Mouse (Mus musculus): Measurements from ENCODE around the gene Pcnx.

Gene Pcnx

GRCm38 (mm10) chr12:81828355-81828754 is 31.5 kb upstream of the Pcnx start:
- no peak for TF ChIP-seq POU5F1 (IDR thresholded peaks at IDR 0.05; ENCODE audit: borderline replicate concordance, low read length)
- TF ChIP-seq CTCF (conservative IDR thresholded peaks at IDR 0.05; ENCODE audit: low read length) = no peak
- no peak for TF ChIP-seq NANOG (IDR thresholded peaks at IDR 0.05; ENCODE audit: borderline replicate concordance, low read length)
- Histone ChIP-seq H3K36me3 (ENCODE audit: insufficient read depth, low read length) (no peaks in the 10 kb centered on the region), H3K4me3 (replicated peaks; ENCODE audit: low read length) (no peak overlapping the region), H3K27me3 (ENCODE audit: insufficient read depth, low read length) (no peaks in the 10 kb centered on the region), H3K9me3 (ENCODE audit: low read length) (no peaks in the 10 kb centered on the region), H3K4me1 (replicated peaks; ENCODE audit: low read depth, low read length) (no peaks in the 10 kb centered on the region)

- Histone ChIP-seq H3K36me3 (ENCODE audit: insufficient read depth, low read length) (no peaks in the 10 kb centered on the region), H3K27me3 (ENCODE audit: insufficient read depth, low read length) (0 out of 2 replicates have a peak, but pooled peaks cover 5% of the 10 kb centered on the region), H3K4me3 (replicated peaks; ENCODE audit: low read length) (no peak overlapping the region), H3K9me3 (ENCODE audit: low read length) (no peaks in the 10 kb centered on the region), H3K4me1 (replicated peaks; ENCODE audit: low read depth, low read length) (no peaks in the 10 kb centered on the region)
- no peak for TF ChIP-seq POU5F1 (IDR thresholded peaks at IDR 0.05; ENCODE audit: borderline replicate concordance, low read length)
- no peak for TF ChIP-seq CTCF (conservative IDR thresholded peaks at IDR 0.05; ENCODE audit: low read length)
- TF ChIP-seq NANOG (IDR thresholded peaks at IDR 0.05; ENCODE audit: borderline replicate concordance, low read length) = no peak
These were observed 27.6 kb upstream of the Pcnx start for GRCm38 (mm10) chr12:81832039-81832738.

GRCm38 (mm10) chr12:81833094-81833493 is 26.7 kb upstream of the Pcnx start:
- Histone ChIP-seq H3K9me3 (ENCODE audit: low read length) (no peaks in the 10 kb centered on the region), H3K4me1 (replicated peaks; ENCODE audit: low read depth, low read length) (no peaks in the 10 kb centered on the region), H3K36me3 (ENCODE audit: insufficient read depth, low read length) (no peaks in the 10 kb centered on the region), H3K4me3 (replicated peaks; ENCODE audit: low read length) (no peak overlapping the region), H3K27me3 (ENCODE audit: insufficient read depth, low read length) (0 out of 2 replicates have a peak, but pooled peaks cover 5% of the 10 kb centered on the region)
- no peak for TF ChIP-seq POU5F1 (IDR thresholded peaks at IDR 0.05; ENCODE audit: borderline replicate concordance, low read length)
- TF ChIP-seq CTCF (conservative IDR thresholded peaks at IDR 0.05; ENCODE audit: low read length) = no peak
- TF ChIP-seq NANOG (IDR thresholded peaks at IDR 0.05; ENCODE audit: borderline replicate concordance, low read length) = no peak

- Histone ChIP-seq H3K4me1 (replicated peaks; ENCODE audit: low read depth, low read length) (no peaks in the 10 kb centered on the region), H3K9me3 (ENCODE audit: low read length) (no peaks in the 10 kb centered on the region), H3K4me3 (replicated peaks; ENCODE audit: low read length) (no peak overlapping the region), H3K36me3 (ENCODE audit: insufficient read depth, low read length) (no peaks in the 10 kb centered on the region), H3K27me3 (ENCODE audit: insufficient read depth, low read length) (0 out of 2 replicates have a peak, but pooled peaks cover 5% of the 10 kb centered on the region)
- no peak for TF ChIP-seq NANOG (IDR thresholded peaks at IDR 0.05; ENCODE audit: borderline replicate concordance, low read length)
- no peak for TF ChIP-seq CTCF (conservative IDR thresholded peaks at IDR 0.05; ENCODE audit: low read length)
- TF ChIP-seq POU5F1 (IDR thresholded peaks at IDR 0.05; ENCODE audit: borderline replicate concordance, low read length) = no peak
These were observed 23.7 kb upstream of the Pcnx start for GRCm38 (mm10) chr12:81836162-81836561.

- Histone ChIP-seq H3K4me1 (replicated peaks; ENCODE audit: low read depth, low read length) (no peaks in the 10 kb centered on the region), H3K9me3 (ENCODE audit: low read length) (no peaks in the 10 kb centered on the region)
These were observed 22.4 kb upstream of the Pcnx start for GRCm38 (mm10) chr12:81837463-81837862.

GRCm38 (mm10) chr12:81839663-81840062 is 20.2 kb upstream of the Pcnx start:
- H3K36me3 ChIP-seq (ENCODE audit: insufficient read depth, low read length) = no peaks in the 10 kb centered on the region
- peaks cover 16% of the 10 kb centered on the region for H3K27me3 ChIP-seq (ENCODE audit: insufficient read depth, low read length)
- H3K9me3 ChIP-seq (ENCODE audit: low read length) = no peaks in the 10 kb centered on the region
- TF ChIP-seq POU5F1 (IDR thresholded peaks at IDR 0.05; ENCODE audit: borderline replicate concordance, low read length) (no peak), NANOG (IDR thresholded peaks at IDR 0.05; ENCODE audit: borderline replicate concordance, low read length) (no peak), CTCF (conservative IDR thresholded peaks at IDR 0.05; ENCODE audit: low read length) (no peak)
- peaks cover 8% of the 10 kb centered on the region for H3K4me1 ChIP-seq (replicated peaks; ENCODE audit: low read depth, low read length)
- H3K4me3 ChIP-seq (replicated peaks; ENCODE audit: low read length) = no peak overlapping the region

More at GRCm38 (mm10) chr12:81837463-81837862, 22.4 kb upstream of the Pcnx start:
- H3K27me3 ChIP-seq (ENCODE audit: insufficient read depth, low read length) = 0 out of 2 replicates have a peak, but pooled peaks cover 5% of the 10 kb centered on the region
- H3K36me3 ChIP-seq (ENCODE audit: insufficient read depth, low read length) = no peaks in the 10 kb centered on the region
- no peak for TF ChIP-seq NANOG (IDR thresholded peaks at IDR 0.05; ENCODE audit: borderline replicate concordance, low read length)
- no peak for TF ChIP-seq CTCF (conservative IDR thresholded peaks at IDR 0.05; ENCODE audit: low read length)
- TF ChIP-seq POU5F1 (IDR thresholded peaks at IDR 0.05; ENCODE audit: borderline replicate concordance, low read length) = no peak
- H3K4me3 ChIP-seq (replicated peaks; ENCODE audit: low read length) = no peak overlapping the region

GRCm38 (mm10) chr12:81841046-81841445 is 18.8 kb upstream of the Pcnx start:
- peaks cover 20% of the 10 kb centered on the region for H3K27me3 ChIP-seq (ENCODE audit: insufficient read depth, low read length)
- no peak overlapping the region for H3K4me3 ChIP-seq (replicated peaks; ENCODE audit: low read length)
- H3K4me1 ChIP-seq (replicated peaks; ENCODE audit: low read depth, low read length) = peaks cover 20% of the 10 kb centered on the region
- no peak for TF ChIP-seq NANOG (IDR thresholded peaks at IDR 0.05; ENCODE audit: borderline replicate concordance, low read length)
- TF ChIP-seq POU5F1 (IDR thresholded peaks at IDR 0.05; ENCODE audit: borderline replicate concordance, low read length) = no peak
- no peak for TF ChIP-seq CTCF (conservative IDR thresholded peaks at IDR 0.05; ENCODE audit: low read length)
- H3K36me3 ChIP-seq (ENCODE audit: insufficient read depth, low read length) = no peaks in the 10 kb centered on the region
- H3K9me3 ChIP-seq (ENCODE audit: low read length) = no peaks in the 10 kb centered on the region

GRCm38 (mm10) chr12:81843501-81843900 is 16.3 kb upstream of the Pcnx start:
- TF ChIP-seq CTCF (conservative IDR thresholded peaks at IDR 0.05; ENCODE audit: low read length) = no peak
- TF ChIP-seq POU5F1 (IDR thresholded peaks at IDR 0.05; ENCODE audit: borderline replicate concordance, low read length) = no peak
- TF ChIP-seq NANOG (IDR thresholded peaks at IDR 0.05; ENCODE audit: borderline replicate concordance, low read length) = no peak
- no peak overlapping the region for H3K4me3 ChIP-seq (replicated peaks; ENCODE audit: low read length)
- no peaks in the 10 kb centered on the region for H3K9me3 ChIP-seq (ENCODE audit: low read length)
- peaks cover 20% of the 10 kb centered on the region for H3K4me1 ChIP-seq (replicated peaks; ENCODE audit: low read depth, low read length)
- no peaks in the 10 kb centered on the region for H3K36me3 ChIP-seq (ENCODE audit: insufficient read depth, low read length)
- H3K27me3 ChIP-seq (ENCODE audit: insufficient read depth, low read length) = peaks cover 27% of the 10 kb centered on the region
